Mouse (Mus musculus): ENCODE results near the gene Olfr1294. TPM values are rescaled to one million over a fixed set of nuclear protein-coding genes. Genes with fewer than 3 reads are reported as not detected.

Gene Olfr1294
- polyA plus RNA-seq (2014; fragmentation: Nextera tagmentation; extraction: Ambion mirVana): not detected in 2 replicates

DNA sequence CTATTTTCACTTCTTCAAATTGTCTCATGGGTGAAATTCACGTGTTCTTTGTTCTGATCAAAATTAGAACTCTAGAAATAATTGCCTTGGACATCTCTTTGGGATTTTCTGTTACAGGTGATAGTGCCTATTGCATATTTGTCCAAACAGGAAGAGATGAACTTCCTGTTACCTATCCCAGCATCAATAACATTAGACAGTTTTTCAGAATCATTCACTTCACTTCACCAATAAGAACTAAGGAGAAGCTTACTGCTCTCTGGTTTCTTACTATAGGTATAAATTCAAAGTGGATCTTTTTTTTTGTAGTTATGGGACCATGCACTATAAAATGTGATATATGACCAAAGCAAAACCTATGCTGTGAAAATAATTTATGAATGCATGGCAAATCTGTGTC, at the start of gene Olfr1294:
TSS of gene Olfr1294 (minus strand) at position 101 of the 400 bp plus-strand sequence.
- Histone ChIP-seq H3K9me3 (ENCODE audit: control insufficient read depth, low read length) (no peaks in the 10 kb centered on the region), H3K4me1 (replicated peaks; ENCODE audit: control insufficient read depth, insufficient read depth, low read length) (no peaks in the 10 kb centered on the region), H3K4me3 (ENCODE audit: low read depth, low read length) (no peak within 1 kb of the TSS), H3K36me3 (ENCODE audit: control insufficient read depth, insufficient read depth, low read length) (no peaks in the 10 kb centered on the region), H3K4me2 (no peak within 1 kb of the TSS), H3K27ac (ENCODE audit: low read depth, low read length) (no peak within 1 kb of the TSS), H3K27me3 (replicated peaks; ENCODE audit: control insufficient read depth, insufficient read depth, low read length) (no peaks in the 10 kb centered on the region), H3K9ac (ENCODE audit: low read depth, low read length) (no peak within 1 kb of the TSS)
- 52% methylated on average over 1 of the region's 1 CpGs for WGBS
- ATAC-seq (replicated peaks; ENCODE audit: low FRiP score) (no peak), DNase-seq (ENCODE audit: low spot score) (no peak)

DNA sequence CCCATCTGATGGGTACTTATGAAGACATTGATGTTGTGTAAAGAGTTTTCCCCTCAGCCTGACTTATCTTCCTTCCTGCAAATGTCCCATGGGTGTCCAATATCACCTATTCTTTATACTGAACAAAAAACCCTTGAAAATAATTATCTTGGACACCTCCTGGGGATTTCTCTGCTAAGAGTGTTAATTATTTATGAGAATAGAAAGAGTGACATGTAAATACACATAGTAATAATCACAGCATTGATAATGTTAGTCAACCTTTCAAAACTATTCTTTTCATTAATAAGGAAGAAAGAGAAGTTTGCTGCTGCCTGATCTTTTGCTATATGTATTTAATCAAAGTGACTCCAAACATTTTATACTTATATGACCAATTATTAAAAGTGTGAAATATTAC, 29.5 kb upstream of the Olfr1294 start, which contains the start of gene Olfr1295:
TSS of gene Olfr1295 (minus strand) at position 101 of the 400 bp plus-strand sequence.
- ATAC-seq (replicated peaks; ENCODE audit: low FRiP score) (no peak), DNase-seq (ENCODE audit: low spot score) (no peak)

DNA sequence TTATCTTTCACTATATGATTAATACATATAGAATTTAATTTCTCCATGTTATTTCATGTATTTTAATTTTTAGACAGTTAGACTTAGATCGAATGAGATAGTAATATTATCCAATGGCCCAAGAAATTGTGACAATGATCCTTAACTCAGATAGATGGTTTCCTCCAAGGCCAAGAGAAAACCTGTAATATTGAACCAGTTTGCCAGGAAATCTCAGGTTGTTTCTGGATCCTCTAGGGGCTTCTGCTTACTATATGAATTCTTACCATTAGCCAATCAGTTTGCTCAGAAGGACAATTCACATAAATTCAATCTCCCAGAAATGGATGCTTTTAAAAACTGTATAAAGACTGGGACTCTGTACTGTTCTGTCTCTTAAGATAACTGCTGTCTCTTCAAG, 15.2 kb downstream of the Olfr1294 start, which contains the start of gene Olfr1293-ps:
TSS of gene Olfr1293-ps (plus strand) at position 301 of the 400 bp plus-strand sequence.
- Histone ChIP-seq H3K27ac (ENCODE audit: low read depth, low read length) (no peak within 1 kb of the TSS), H3K27me3 (replicated peaks; ENCODE audit: control insufficient read depth, insufficient read depth, low read length) (no peaks in the 10 kb centered on the region), H3K4me3 (ENCODE audit: low read depth, low read length) (no peak within 1 kb of the TSS), H3K9me3 (ENCODE audit: control insufficient read depth, low read length) (no peaks in the 10 kb centered on the region), H3K4me1 (replicated peaks; ENCODE audit: control insufficient read depth, insufficient read depth, low read length) (no peaks in the 10 kb centered on the region), H3K9ac (ENCODE audit: low read depth, low read length) (no peak within 1 kb of the TSS), H3K4me2 (no peak within 1 kb of the TSS), H3K36me3 (ENCODE audit: control insufficient read depth, insufficient read depth, low read length) (no peaks in the 10 kb centered on the region)
- ATAC-seq (replicated peaks; ENCODE audit: low FRiP score) (no peak), DNase-seq (ENCODE audit: low spot score) (no peak)
- WGBS: 74% methylated on average over 1 of the region's 1 CpGs

More for the DNA sequence above, 29.5 kb upstream of the Olfr1294 start, which contains the start of gene Olfr1295:
- Histone ChIP-seq H3K36me3 (ENCODE audit: control insufficient read depth, insufficient read depth, low read length) (no peaks in the 10 kb centered on the region), H3K4me2 (no peak within 1 kb of the TSS), H3K9ac (ENCODE audit: low read depth, low read length) (no peak within 1 kb of the TSS), H3K27me3 (replicated peaks; ENCODE audit: control insufficient read depth, insufficient read depth, low read length) (no peaks in the 10 kb centered on the region), H3K27ac (ENCODE audit: low read depth, low read length) (no peak within 1 kb of the TSS), H3K9me3 (ENCODE audit: control insufficient read depth, low read length) (no peaks in the 10 kb centered on the region), H3K4me1 (replicated peaks; ENCODE audit: control insufficient read depth, insufficient read depth, low read length) (no peaks in the 10 kb centered on the region), H3K4me3 (ENCODE audit: low read depth, low read length) (no peak within 1 kb of the TSS)

DNA sequence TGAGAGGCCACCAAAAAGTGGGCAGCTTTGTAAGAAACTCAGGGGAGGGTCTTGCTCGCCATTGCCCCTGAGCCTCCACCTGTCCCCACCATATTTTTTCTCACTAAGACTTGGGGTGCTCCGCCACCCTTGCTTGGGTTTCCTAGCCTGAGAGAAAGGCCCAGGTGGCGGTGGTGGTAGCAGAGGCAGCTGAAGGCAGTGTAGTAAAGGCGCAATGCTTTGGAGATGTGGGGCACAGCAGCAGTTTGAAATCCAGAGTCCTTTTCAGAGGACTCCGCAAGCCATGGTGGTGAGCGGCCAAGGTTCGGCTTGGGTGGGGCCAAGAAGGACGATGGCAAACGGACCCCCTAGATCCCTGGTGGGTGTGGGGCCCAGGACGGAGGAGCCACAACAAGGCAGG, 22.6 kb downstream of the Olfr1294 start:
- ATAC-seq (replicated peaks; ENCODE audit: low FRiP score): no peak
- Histone ChIP-seq H3K9ac (ENCODE audit: low read depth, low read length) (no peak overlapping the region), H3K36me3 (ENCODE audit: control insufficient read depth, insufficient read depth, low read length) (no peaks in the 10 kb centered on the region), H3K4me1 (replicated peaks; ENCODE audit: control insufficient read depth, insufficient read depth, low read length) (no peaks in the 10 kb centered on the region), H3K4me2 (no peak overlapping the region), H3K27ac (ENCODE audit: low read depth, low read length) (no peak overlapping the region), H3K4me3 (ENCODE audit: low read depth, low read length) (no peak overlapping the region), H3K9me3 (ENCODE audit: control insufficient read depth, low read length) (no peaks in the 10 kb centered on the region), H3K27me3 (replicated peaks; ENCODE audit: control insufficient read depth, insufficient read depth, low read length) (no peaks in the 10 kb centered on the region)
- whole genome bisulfite sequencing: 86% methylated on average over 10 of the region's 10 CpGs
- no peak for DNase-seq (ENCODE audit: low spot score)

DNA sequence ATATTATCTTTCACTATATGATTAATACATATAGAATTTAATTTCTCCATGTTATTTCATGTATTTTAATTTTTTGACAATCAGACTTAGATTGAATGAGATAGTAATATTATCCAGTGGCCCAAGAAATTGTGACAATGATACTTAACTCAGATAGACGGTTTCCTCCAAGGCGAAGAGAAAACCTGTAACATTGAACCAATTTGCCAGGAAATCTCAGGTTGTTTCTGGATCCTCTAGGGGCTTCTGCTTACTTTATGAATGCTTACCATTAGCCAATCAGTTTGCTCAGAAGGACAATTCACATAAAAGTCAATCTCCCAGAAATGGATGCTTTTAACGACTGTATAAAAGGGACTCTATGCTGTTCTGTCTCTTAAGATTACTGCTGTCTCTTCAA, 43.2 kb downstream of the Olfr1294 start, which contains the start of gene Olfr1291-ps1:
TSS of gene Olfr1291-ps1 (plus strand) at position 301 of the 400 bp plus-strand sequence.
- H3K36me3 ChIP-seq (ENCODE audit: control insufficient read depth, insufficient read depth, low read length): no peaks in the 10 kb centered on the region
- no peak within 1 kb of the TSS for H3K27ac ChIP-seq (ENCODE audit: low read depth, low read length)
- no peaks in the 10 kb centered on the region for H3K27me3 ChIP-seq (replicated peaks; ENCODE audit: control insufficient read depth, insufficient read depth, low read length)
- no peak within 1 kb of the TSS for H3K4me2 ChIP-seq
- DNase-seq (ENCODE audit: low spot score): no peak
- ATAC-seq (replicated peaks; ENCODE audit: low FRiP score): no peak
- H3K4me1 ChIP-seq (replicated peaks; ENCODE audit: control insufficient read depth, insufficient read depth, low read length): no peaks in the 10 kb centered on the region
- no peak within 1 kb of the TSS for H3K9ac ChIP-seq (ENCODE audit: low read depth, low read length)
- no peaks in the 10 kb centered on the region for H3K9me3 ChIP-seq (ENCODE audit: control insufficient read depth, low read length)
- WGBS: 91% methylated on average over 3 of the region's 3 CpGs
- H3K4me3 ChIP-seq (ENCODE audit: low read depth, low read length): no peak within 1 kb of the TSS

DNA sequence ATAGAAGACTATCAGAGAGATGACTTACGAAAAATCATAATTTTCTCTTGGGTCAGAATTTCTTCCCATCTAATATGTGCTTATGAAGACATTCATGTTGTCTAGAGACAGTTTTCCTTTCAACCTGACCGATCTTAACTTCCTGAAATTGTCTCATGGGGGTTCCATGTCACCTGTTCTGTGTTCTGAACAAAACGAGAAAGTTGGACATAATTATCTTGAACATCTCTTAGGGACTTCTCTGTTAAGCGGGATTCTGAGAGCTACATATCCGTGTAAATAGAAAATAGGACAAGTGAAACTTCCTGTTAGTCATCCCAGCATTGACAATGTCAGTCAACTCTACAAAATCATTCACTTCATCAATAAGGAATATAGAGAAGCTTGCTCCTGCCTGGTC, 46.4 kb downstream of the Olfr1294 start, which contains the start of gene Olfr1290:
TSS of gene Olfr1290 (minus strand) at position 101 of the 400 bp plus-strand sequence.
- H3K27me3 ChIP-seq (replicated peaks; ENCODE audit: control insufficient read depth, insufficient read depth, low read length): no peaks in the 10 kb centered on the region
- WGBS: 69% methylated on average over 5 of the region's 5 CpGs
- no peaks in the 10 kb centered on the region for H3K4me1 ChIP-seq (replicated peaks; ENCODE audit: control insufficient read depth, insufficient read depth, low read length)
- H3K9ac ChIP-seq (ENCODE audit: low read depth, low read length): no peak within 1 kb of the TSS
- no peak within 1 kb of the TSS for H3K4me3 ChIP-seq (ENCODE audit: low read depth, low read length)
- H3K4me2 ChIP-seq: no peak within 1 kb of the TSS
- ATAC-seq (replicated peaks; ENCODE audit: low FRiP score) (no peak), DNase-seq (ENCODE audit: low spot score) (no peak)
- no peaks in the 10 kb centered on the region for H3K9me3 ChIP-seq (ENCODE audit: control insufficient read depth, low read length)
- no peak within 1 kb of the TSS for H3K27ac ChIP-seq (ENCODE audit: low read depth, low read length)
- no peaks in the 10 kb centered on the region for H3K36me3 ChIP-seq (ENCODE audit: control insufficient read depth, insufficient read depth, low read length)

Other genes with a start within 250 kb of the Olfr1294 start
- not detected in 2 replicates for gene Olfr1279, start 239.7 kb downstream of the Olfr1294 start, polyA plus RNA-seq (2014; fragmentation: Nextera tagmentation; extraction: Ambion mirVana)
- gene Olfr1280, start 226.3 kb downstream of the Olfr1294 start, polyA plus RNA-seq (2014; fragmentation: Nextera tagmentation; extraction: Ambion mirVana): not detected in 2 replicates
- not detected in 2 replicates for gene Olfr1281, start 213.8 kb downstream of the Olfr1294 start, polyA plus RNA-seq (2014; fragmentation: Nextera tagmentation; extraction: Ambion mirVana)
- gene Olfr1282, start 204.2 kb downstream of the Olfr1294 start, polyA plus RNA-seq (2014; fragmentation: Nextera tagmentation; extraction: Ambion mirVana): not detected in 2 replicates
- not detected in 2 replicates for gene Olfr1283, start 173.5 kb downstream of the Olfr1294 start, polyA plus RNA-seq (2014; fragmentation: Nextera tagmentation; extraction: Ambion mirVana)
- gene Olfr1284, start 164.8 kb downstream of the Olfr1294 start, polyA plus RNA-seq (2014; fragmentation: Nextera tagmentation; extraction: Ambion mirVana): not detected in 2 replicates
- not detected in 2 replicates for gene Olfr1286, start 117.2 kb downstream of the Olfr1294 start, polyA plus RNA-seq (2014; fragmentation: Nextera tagmentation; extraction: Ambion mirVana)
- not detected in 2 replicates for gene Olfr1287, start 91.1 kb downstream of the Olfr1294 start, polyA plus RNA-seq (2014; fragmentation: Nextera tagmentation; extraction: Ambion mirVana)
- not detected in 2 replicates for gene Olfr1288, start 66.2 kb downstream of the Olfr1294 start, polyA plus RNA-seq (2014; fragmentation: Nextera tagmentation; extraction: Ambion mirVana)
- gene Olfr1289, start 59.5 kb downstream of the Olfr1294 start, polyA plus RNA-seq (2014; fragmentation: Nextera tagmentation; extraction: Ambion mirVana): not detected in 2 replicates
- not detected in 2 replicates for gene Olfr1290, start 46.5 kb downstream of the Olfr1294 start, polyA plus RNA-seq (2014; fragmentation: Nextera tagmentation; extraction: Ambion mirVana)
- gene Olfr1291-ps1, start 43.1 kb downstream of the Olfr1294 start, polyA plus RNA-seq (2014; fragmentation: Nextera tagmentation; extraction: Ambion mirVana): not detected in 2 replicates
- gene Olfr1293-ps, start 15.1 kb downstream of the Olfr1294 start, polyA plus RNA-seq (2014; fragmentation: Nextera tagmentation; extraction: Ambion mirVana): not detected in 2 replicates
- not detected in 2 replicates for gene Olfr1295, start 29.4 kb upstream of the Olfr1294 start, polyA plus RNA-seq (2014; fragmentation: Nextera tagmentation; extraction: Ambion mirVana)
- gene Olfr1297, start 86.2 kb upstream of the Olfr1294 start, polyA plus RNA-seq (2014; fragmentation: Nextera tagmentation; extraction: Ambion mirVana): not detected in 2 replicates
- gene Olfr1298, start 108.9 kb upstream of the Olfr1294 start, polyA plus RNA-seq (2014; fragmentation: Nextera tagmentation; extraction: Ambion mirVana): not detected in 2 replicates
- gene Olfr1299, start 121.1 kb upstream of the Olfr1294 start, polyA plus RNA-seq (2014; fragmentation: Nextera tagmentation; extraction: Ambion mirVana): not detected in 2 replicates
- gene Olfr1301, start 210.7 kb upstream of the Olfr1294 start, polyA plus RNA-seq (2014; fragmentation: Nextera tagmentation; extraction: Ambion mirVana): not detected in 2 replicates
- not detected in 2 replicates for gene Olfr1302, start 237.1 kb upstream of the Olfr1294 start, polyA plus RNA-seq (2014; fragmentation: Nextera tagmentation; extraction: Ambion mirVana)

All from liver, embryonic 11.5 days (tissue).